Mouse (Mus musculus) c-Kit-positive CD71-positive TER-119-negative erythroid progenitor cells, embryonic 14.5 days (primary cell): ENCODE results near the gene Stard3.

Experiments
- DNase-seq: peaks from one replicate; pipeline ENCODE4 v3.0.0-alpha.2; 2013; ENCODE audit warnings: low read depth

Stard3 gene

GRCm38 (mm10) chr11:98358161-98359083, at the start of gene Stard3:
Gene Stard3, plus strand, starts transcription at chr11:98358368.
- DNase-seq: peak; percentile 89

- DNase-seq: peak; percentile 54
These were observed 44.3 kb upstream of the Stard3 start for GRCm38 (mm10) chr11:98313790-98314323.

- DNase-seq: no peak
These were observed 40.7 kb upstream of the Stard3 start for GRCm38 (mm10) chr11:98317479-98317878.

GRCm38 (mm10) chr11:98318421-98319116, 39.6 kb upstream of the Stard3 start:
- no peak for DNase-seq

- DNase-seq: no peak
These were observed 39.0 kb upstream of the Stard3 start for GRCm38 (mm10) chr11:98319120-98319519.

GRCm38 (mm10) chr11:98319544-98319943, 38.6 kb upstream of the Stard3 start:
- DNase-seq: no peak

GRCm38 (mm10) chr11:98319944-98320343, 38.2 kb upstream of the Stard3 start:
- DNase-seq: no peak

- no peak for DNase-seq
These were observed 37.8 kb upstream of the Stard3 start for GRCm38 (mm10) chr11:98320381-98320780.

GRCm38 (mm10) chr11:98320806-98321676, 37.1 kb upstream of the Stard3 start:
- DNase-seq: no peak

GRCm38 (mm10) chr11:98321677-98322003, 36.5 kb upstream of the Stard3 start:
- DNase-seq: no peak

GRCm38 (mm10) chr11:98322159-98322558, 36.0 kb upstream of the Stard3 start:
- DNase-seq: no peak

- no peak for DNase-seq
These were observed 34.9 kb upstream of the Stard3 start for GRCm38 (mm10) chr11:98323136-98323866.

- no peak for DNase-seq
These were observed 34.2 kb upstream of the Stard3 start for GRCm38 (mm10) chr11:98323933-98324332.

GRCm38 (mm10) chr11:98325191-98325820, 32.9 kb upstream of the Stard3 start:
- DNase-seq: no peak

GRCm38 (mm10) chr11:98325821-98326218, 32.3 kb upstream of the Stard3 start:
- DNase-seq: no peak

GRCm38 (mm10) chr11:98326741-98327135, 31.4 kb upstream of the Stard3 start:
- no peak for DNase-seq

GRCm38 (mm10) chr11:98327136-98328030, 30.8 kb upstream of the Stard3 start:
- DNase-seq: no peak

- DNase-seq: no peak
These were observed 30.2 kb upstream of the Stard3 start for GRCm38 (mm10) chr11:98328031-98328370.

GRCm38 (mm10) chr11:98328371-98329069, 29.6 kb upstream of the Stard3 start:
- DNase-seq: no peak
